In genomic region chr3:135665777-135666259, GRCm38 (mm10) we compare ENCODE assay signal across 13 mouse cellular contexts. TPM values are rescaled to one million over a fixed set of nuclear protein-coding genes. Genes with fewer than 3 reads are reported as not detected.
DNase-seq lines count a peak whose midpoint lies in the region; ATAC-seq and TF ChIP-seq lines count a peak whose summit lies in the region.
"Had no signal": no experiment of that assay in that cellular context is flagged by ENCODE, and none has a peak within 500 bp of the region (broad histone marks: within the 10 kb centered on the region; RNA-seq: fewer than 3 reads in every experiment).

No protein-coding gene starts in this region.

- no peak overlapping the region for H3K4me3 ChIP-seq in hindbrain, embryonic 14.5 days (replicated peaks; ENCODE audit: low read length)
- H3K4me3 ChIP-seq in hindbrain, embryonic 10.5 days, result no peak overlapping the region
- no peak overlapping the region for H3K4me3 ChIP-seq in limb, embryonic 11.5 days (ENCODE audit: low read depth, low read length)
- H3K4me3 ChIP-seq in small intestine, adult 2 months (ENCODE audit: low read depth, low read length), result no peak overlapping the region
- H3K4me3 ChIP-seq: embryonic facial prominence, embryonic 15.5 days had no signal

- 0 out of 2 replicates have a peak, but pooled peaks have one; percentile 40 for ATAC-seq in hindbrain, embryonic 14.5 days (ENCODE audit: low FRiP score)
- ATAC-seq in limb, embryonic 11.5 days (ENCODE audit: insufficient number of reproducible peaks, low FRiP score, low TSS enrichment, low read depth), result peak; percentile 57

- H3K4me1 ChIP-seq in hindbrain, embryonic 14.5 days (replicated peaks; ENCODE audit: control insufficient read depth, insufficient read depth, low read length), result no peaks in the 10 kb centered on the region
- H3K4me1 ChIP-seq in hindbrain, embryonic 10.5 days (replicated peaks), result 0 out of 2 replicates have a peak, but pooled peaks cover 5% of the 10 kb centered on the region
- H3K4me1 ChIP-seq in limb, embryonic 11.5 days (ENCODE audit: control insufficient read depth, insufficient read depth, low read length), result 0 out of 2 replicates have a peak, but pooled peaks cover 6% of the 10 kb centered on the region
- no peaks in the 10 kb centered on the region for H3K4me1 ChIP-seq in small intestine, adult 2 months (ENCODE audit: control insufficient read depth, insufficient read depth, insufficient read length, low read length)

- H3K4me2 ChIP-seq in hindbrain, embryonic 14.5 days (replicated peaks), result no peak overlapping the region
- H3K4me2 ChIP-seq in limb, embryonic 11.5 days (ENCODE audit: low read depth, severe bottlenecking), result no peak overlapping the region
- H3K4me2 ChIP-seq: embryonic facial prominence, embryonic 15.5 days had no signal

- TF ChIP-seq POLR2A in small intestine, adult 2 months (IDR thresholded peaks at IDR 0.05; ENCODE audit: low read depth, low read length), result no peak

- peaks cover 30% of the 10 kb centered on the region for H3K36me3 ChIP-seq in hindbrain, embryonic 14.5 days (replicated peaks; ENCODE audit: control insufficient read depth, insufficient read depth)
- peaks cover 33% of the 10 kb centered on the region for H3K36me3 ChIP-seq in hindbrain, embryonic 10.5 days
- H3K36me3 ChIP-seq in limb, embryonic 11.5 days (ENCODE audit: control insufficient read depth, insufficient read depth, low read length), result no peaks in the 10 kb centered on the region
- peaks cover 47% of the 10 kb centered on the region for H3K36me3 ChIP-seq in small intestine, adult 2 months (ENCODE audit: control insufficient read depth, insufficient read depth, low read length)

- H3K9ac ChIP-seq in hindbrain, embryonic 14.5 days, result no peak overlapping the region
- 0 out of 2 replicates have a peak overlapping the region, but pooled peaks have one; percentile 34 for H3K9ac ChIP-seq in limb, embryonic 11.5 days (ENCODE audit: low read length)
- H3K9ac ChIP-seq: embryonic facial prominence, embryonic 15.5 days; liver, embryonic 14.5 days had no signal

- WGBS in hindbrain, embryonic 14.5 days, result 90% methylated on average over 6 of the region's 6 CpGs
- WGBS in hindbrain, embryonic 10.5 days, result 89% methylated on average over 6 of the region's 6 CpGs
- 41% methylated on average over 6 of the region's 6 CpGs for WGBS in limb, embryonic 11.5 days
- 78% methylated on average over 6 of the region's 6 CpGs for WGBS in small intestine, adult 2 months

- H3K9me3 ChIP-seq in hindbrain, embryonic 14.5 days (ENCODE audit: control insufficient read depth, low read length), result no peaks in the 10 kb centered on the region
- H3K9me3 ChIP-seq in hindbrain, embryonic 10.5 days, result no peaks in the 10 kb centered on the region
- H3K9me3 ChIP-seq in limb, embryonic 11.5 days (ENCODE audit: control insufficient read depth, low read length), result no peaks in the 10 kb centered on the region
- H3K9me3 ChIP-seq: embryonic facial prominence, embryonic 15.5 days had no signal

- DNase-seq in hindbrain, embryonic 14.5 days (ENCODE audit: low spot score), result no peak
- DNase-seq in hindbrain, embryonic 10.5 days (ENCODE audit: low spot score), result no peak
- peak; percentile 21 for DNase-seq in thymus, postnatal 4 days
- no peak for DNase-seq in thymus, postnatal 25 days
- DNase-seq in limb, embryonic 11.5 days (ENCODE audit: low spot score), result peak; percentile 40
- DNase-seq in cerebellum, adult 11-12 months, result no peak
- no peak for DNase-seq in kidney, postnatal 10 days
- DNase-seq: cerebellum, postnatal 36 days; kidney, adult 11 months; lung, postnatal 36 days had no signal

- H3K27me3 ChIP-seq in hindbrain, embryonic 14.5 days (ENCODE audit: control insufficient read depth, insufficient read depth, low read length), result no peaks in the 10 kb centered on the region
- H3K27me3 ChIP-seq in hindbrain, embryonic 10.5 days (ENCODE audit: insufficient read depth, poor library complexity, severe bottlenecking), result no peaks in the 10 kb centered on the region
- H3K27me3 ChIP-seq in limb, embryonic 11.5 days (ENCODE audit: control insufficient read depth, insufficient read depth, low read length), result no peaks in the 10 kb centered on the region
- H3K27me3 ChIP-seq in small intestine, adult 2 months (ENCODE audit: control insufficient read depth, insufficient read depth, low read length), result no peaks in the 10 kb centered on the region
- H3K27me3 ChIP-seq: embryonic facial prominence, embryonic 15.5 days had no signal

- H3K27ac ChIP-seq in hindbrain, embryonic 14.5 days, result 0 out of 2 replicates have a peak overlapping the region, but pooled peaks have one; percentile 16
- no peak overlapping the region for H3K27ac ChIP-seq in hindbrain, embryonic 10.5 days
- no peak overlapping the region for H3K27ac ChIP-seq in limb, embryonic 11.5 days (replicated peaks; ENCODE audit: low read depth, low read length)
- H3K27ac ChIP-seq in small intestine, adult 2 months (ENCODE audit: insufficient read depth, low read depth, low read length), result 0 out of 2 replicates have a peak overlapping the region, but pooled peaks have one; percentile 21
- H3K27ac ChIP-seq: embryonic facial prominence, embryonic 15.5 days; liver, embryonic 14.5 days had no signal

- TF ChIP-seq CTCF in small intestine, adult 2 months (IDR thresholded peaks at IDR 0.05; ENCODE audit: extremely low read depth, insufficient read length, insufficient replicate concordance, low read depth, low read length), result no peak

RNA-seq across cellular contexts. Expression of gene Nfkb1, which starts 25.5 kb away (rescaled TPM):
- polyA plus RNA-seq in hindbrain, embryonic 14.5 days (2014; fragmentation: Nextera tagmentation; extraction: Ambion mirVana), result 9.1 and 10.2 TPM in 2 replicates
- 9.4 and 11.1 TPM in 2 replicates for polyA plus RNA-seq in hindbrain, embryonic 10.5 days (2016; fragmentation: Nextera tagmentation; extraction: Ambion mirVana)
- polyA plus RNA-seq in limb, embryonic 11.5 days (2014; fragmentation: Nextera tagmentation; extraction: Ambion mirVana), result 13.3 and 17.5 TPM in 2 replicates
- polyA plus RNA-seq in small intestine, adult 2 months (2012; rRNA removed), result 34.9 and 94.2 TPM in 2 replicates

Comparison
In these comparisons a context has a peak if more than half of its experiments do, and no peak if none do; other contexts are left out.
1. DNase-seq: peak in thymus, postnatal 4 days (single experiment) and limb, embryonic 11.5 days (single experiment); none in hindbrain, embryonic 14.5 days (single experiment), hindbrain, embryonic 10.5 days (single experiment), thymus, postnatal 25 days (single experiment), cerebellum, adult 11-12 months (single experiment) and kidney, postnatal 10 days (single experiment).
2. H3K27ac ChIP-seq: peak in hindbrain, embryonic 14.5 days (single experiment) and small intestine, adult 2 months (single experiment); none in hindbrain, embryonic 10.5 days (single experiment) and limb, embryonic 11.5 days (single experiment).